Mouse (Mus musculus): ENCODE measurements around the gene Atp1a4.

Gene Atp1a4

GRCm38 (mm10) chr1:172221297-172222063, 36.7 kb downstream of the Atp1a4 start:
- no peak for ATAC-seq (ENCODE audit: insufficient number of reproducible peaks, low FRiP score, low TSS enrichment)

- ATAC-seq (ENCODE audit: insufficient number of reproducible peaks, low FRiP score, low TSS enrichment): no peak
Measured at GRCm38 (mm10) chr1:172220414-172220813, 37.8 kb downstream of the Atp1a4 start.

GRCm38 (mm10) chr1:172219451-172220406, 38.5 kb downstream of the Atp1a4 start, which contains the start of gene Casq1:
Casq1 (minus strand) TSS chr1:172219868.
- ATAC-seq (ENCODE audit: insufficient number of reproducible peaks, low FRiP score, low TSS enrichment): no peak

GRCm38 (mm10) chr1:172218164-172218910, 39.9 kb downstream of the Atp1a4 start:
- no peak for ATAC-seq (ENCODE audit: insufficient number of reproducible peaks, low FRiP score, low TSS enrichment)

GRCm38 (mm10) chr1:172217148-172217547, 41.1 kb downstream of the Atp1a4 start:
- ATAC-seq (ENCODE audit: insufficient number of reproducible peaks, low FRiP score, low TSS enrichment): peak; percentile 28

GRCm38 (mm10) chr1:172214748-172215147, 43.5 kb downstream of the Atp1a4 start:
- no peak for ATAC-seq (ENCODE audit: insufficient number of reproducible peaks, low FRiP score, low TSS enrichment)

GRCm38 (mm10) chr1:172213771-172214170, 44.4 kb downstream of the Atp1a4 start:
- ATAC-seq (ENCODE audit: insufficient number of reproducible peaks, low FRiP score, low TSS enrichment): no peak

GRCm38 (mm10) chr1:172212776-172213175, 45.4 kb downstream of the Atp1a4 start:
- no peak for ATAC-seq (ENCODE audit: insufficient number of reproducible peaks, low FRiP score, low TSS enrichment)

GRCm38 (mm10) chr1:172207111-172207584, 51.1 kb downstream of the Atp1a4 start:
- no peak for ATAC-seq (ENCODE audit: insufficient number of reproducible peaks, low FRiP score, low TSS enrichment)

- ATAC-seq (ENCODE audit: insufficient number of reproducible peaks, low FRiP score, low TSS enrichment): peak; percentile 64
Measured at GRCm38 (mm10) chr1:172206141-172206917, 51.9 kb downstream of the Atp1a4 start, which contains the start of gene Pea15a. Pea15a (minus strand) TSS chr1:172206804.

GRCm38 (mm10) chr1:172205741-172206087, 52.5 kb downstream of the Atp1a4 start:
- no peak for ATAC-seq (ENCODE audit: insufficient number of reproducible peaks, low FRiP score, low TSS enrichment)

GRCm38 (mm10) chr1:172204814-172205740, 53.1 kb downstream of the Atp1a4 start:
- ATAC-seq (ENCODE audit: insufficient number of reproducible peaks, low FRiP score, low TSS enrichment): no peak

GRCm38 (mm10) chr1:172204033-172204813, 54.0 kb downstream of the Atp1a4 start:
- ATAC-seq (ENCODE audit: insufficient number of reproducible peaks, low FRiP score, low TSS enrichment): no peak

- ATAC-seq (ENCODE audit: insufficient number of reproducible peaks, low FRiP score, low TSS enrichment): no peak
Measured at GRCm38 (mm10) chr1:172203566-172203965, 54.6 kb downstream of the Atp1a4 start.

- ATAC-seq (ENCODE audit: insufficient number of reproducible peaks, low FRiP score, low TSS enrichment): no peak
Measured at GRCm38 (mm10) chr1:172202894-172203522, 55.2 kb downstream of the Atp1a4 start.

GRCm38 (mm10) chr1:172201967-172202880, 56.0 kb downstream of the Atp1a4 start:
- ATAC-seq (ENCODE audit: insufficient number of reproducible peaks, low FRiP score, low TSS enrichment): peak; percentile 50

Data from cerebellum, adult (tissue).